Mouse (Mus musculus): Measurements from ENCODE around the gene 5730522E02Rik.

GRCm38 (mm10) chr11:25872317-25872716, 338.2 kb downstream of the 5730522E02Rik start:
- no peak for TF ChIP-seq CTCF (IDR thresholded peaks at IDR 0.05 in 2 of 3, conservative IDR thresholded peaks at IDR 0.05 in 1 of 3; ENCODE audit: control insufficient read depth in 1 of 3, insufficient read depth in 1 of 3, low read depth in 2 of 3, low read length in 3 of 3, poor library complexity in 1 of 3, severe bottlenecking in 1 of 3)
- no peak for TF ChIP-seq POLR2AphosphoS2 (IDR thresholded peaks at IDR 0.05; ENCODE audit: low read length)
- TF ChIP-seq MAZ (IDR thresholded peaks at IDR 0.05; ENCODE audit: low read depth, low read length) = no peak
- no peak for TF ChIP-seq GATA1 (IDR thresholded peaks at IDR 0.05; ENCODE audit: low read depth, low read length)
- no peak for TF ChIP-seq TAL1 (IDR thresholded peaks at IDR 0.05; ENCODE audit: low read length)
- TF ChIP-seq ZMIZ1 (IDR thresholded peaks at IDR 0.05; ENCODE audit: low read depth, low read length) = no peak
- TF ChIP-seq EP300 (IDR thresholded peaks at IDR 0.05; ENCODE audit: low read depth in 1 of 2, low read length in 2 of 2) = no peak
- no peak for TF ChIP-seq POLR2AphosphoS5 (IDR thresholded peaks at IDR 0.05; ENCODE audit: borderline replicate concordance, low read depth, low read length)
- no peak for TF ChIP-seq CHD1 (IDR thresholded peaks at IDR 0.05; ENCODE audit: low read depth, low read length)
- TF ChIP-seq GABPA (IDR thresholded peaks at IDR 0.05; ENCODE audit: low read depth, low read length) = no peak
- TF ChIP-seq POLR2A (IDR thresholded peaks at IDR 0.05; ENCODE audit: control insufficient read depth in 1 of 2, insufficient read depth in 1 of 2, low read depth in 1 of 2, low read length in 2 of 2, poor library complexity in 1 of 2) = no peak
- no peak for TF ChIP-seq NELFE (IDR thresholded peaks at IDR 0.05; ENCODE audit: low read depth, low read length)
- TF ChIP-seq USF1 (IDR thresholded peaks at IDR 0.05; ENCODE audit: low read depth, low read length) = no peak

All from MEL (cell line).